Mouse (Mus musculus): Measurements from ENCODE around the gene Lyl1. TPM values are rescaled to one million over a fixed set of nuclear protein-coding genes. Genes with fewer than 3 reads are reported as not detected.

Lyl1 gene
- total RNA-seq, 2 experiments from 2014 or later, result 3.4 to 4.2 TPM

DNA sequence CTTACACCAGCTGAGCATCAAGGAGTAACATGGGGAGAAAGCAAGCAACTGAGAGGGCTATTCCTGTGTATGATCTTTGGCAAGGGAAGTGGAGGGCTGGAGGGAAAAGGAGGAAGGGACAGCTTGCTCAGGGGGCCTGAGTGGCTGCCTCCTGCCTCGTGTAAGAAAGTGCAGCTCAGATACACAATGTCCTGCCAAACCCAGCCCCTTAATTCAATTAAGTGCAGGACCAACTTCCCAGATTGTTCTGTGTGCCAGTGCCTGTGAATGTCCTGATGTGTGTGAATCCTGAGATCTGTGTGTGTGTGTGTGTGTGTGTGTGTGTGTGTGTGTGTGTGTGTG lies 38.1 kb downstream of the Lyl1 start:
- no peak for DNase-seq (ENCODE audit: low spot score in 2 of 2)

DNA sequence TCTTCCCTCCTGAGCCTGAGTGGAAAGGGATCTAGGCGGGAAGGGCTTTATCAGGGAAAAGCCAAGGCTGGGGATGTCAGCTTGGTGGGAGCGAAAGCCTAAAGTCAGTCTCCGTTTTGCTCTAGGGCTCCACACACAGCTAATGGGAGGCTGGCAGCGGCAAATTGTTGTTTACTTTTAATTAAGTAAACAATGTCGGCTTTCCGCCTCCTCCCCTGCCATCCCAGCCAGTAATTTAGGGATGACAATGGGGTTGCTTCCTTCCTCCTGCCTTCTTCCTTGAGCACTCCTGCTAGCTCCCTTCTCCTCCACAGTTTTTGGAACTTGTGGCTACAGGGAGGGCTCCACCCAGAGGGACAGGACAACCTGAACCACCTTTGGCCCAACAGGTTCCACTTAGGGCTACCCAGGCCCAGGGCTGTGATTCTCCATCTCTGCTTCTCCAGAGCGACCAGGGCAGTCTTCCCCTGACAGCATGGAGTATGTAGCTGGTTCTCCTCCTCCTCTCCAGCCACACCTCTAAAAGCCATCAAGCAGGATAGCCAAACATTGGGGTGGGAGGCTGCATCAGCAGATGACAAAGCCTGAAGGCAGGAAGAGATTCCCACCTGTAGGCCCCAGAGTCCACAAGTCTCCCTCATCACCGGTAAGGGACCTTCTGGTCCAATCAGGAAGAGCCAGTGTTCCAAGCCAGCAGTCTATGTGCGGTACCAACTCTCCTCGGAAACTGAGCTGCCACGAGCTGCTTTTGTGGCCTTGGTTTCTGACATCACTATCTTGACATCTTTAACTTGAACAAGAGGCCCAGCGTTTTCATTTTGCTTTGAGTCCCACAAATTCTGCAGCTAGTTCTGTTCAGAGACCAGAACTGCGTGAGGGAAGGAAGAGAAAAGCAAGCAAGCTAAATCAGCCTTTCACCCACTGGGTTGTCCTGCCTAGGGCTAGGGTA lies 39.9 kb downstream of the Lyl1 start:
- DNase-seq (ENCODE audit: low spot score in 2 of 2), result no peak

DNA sequence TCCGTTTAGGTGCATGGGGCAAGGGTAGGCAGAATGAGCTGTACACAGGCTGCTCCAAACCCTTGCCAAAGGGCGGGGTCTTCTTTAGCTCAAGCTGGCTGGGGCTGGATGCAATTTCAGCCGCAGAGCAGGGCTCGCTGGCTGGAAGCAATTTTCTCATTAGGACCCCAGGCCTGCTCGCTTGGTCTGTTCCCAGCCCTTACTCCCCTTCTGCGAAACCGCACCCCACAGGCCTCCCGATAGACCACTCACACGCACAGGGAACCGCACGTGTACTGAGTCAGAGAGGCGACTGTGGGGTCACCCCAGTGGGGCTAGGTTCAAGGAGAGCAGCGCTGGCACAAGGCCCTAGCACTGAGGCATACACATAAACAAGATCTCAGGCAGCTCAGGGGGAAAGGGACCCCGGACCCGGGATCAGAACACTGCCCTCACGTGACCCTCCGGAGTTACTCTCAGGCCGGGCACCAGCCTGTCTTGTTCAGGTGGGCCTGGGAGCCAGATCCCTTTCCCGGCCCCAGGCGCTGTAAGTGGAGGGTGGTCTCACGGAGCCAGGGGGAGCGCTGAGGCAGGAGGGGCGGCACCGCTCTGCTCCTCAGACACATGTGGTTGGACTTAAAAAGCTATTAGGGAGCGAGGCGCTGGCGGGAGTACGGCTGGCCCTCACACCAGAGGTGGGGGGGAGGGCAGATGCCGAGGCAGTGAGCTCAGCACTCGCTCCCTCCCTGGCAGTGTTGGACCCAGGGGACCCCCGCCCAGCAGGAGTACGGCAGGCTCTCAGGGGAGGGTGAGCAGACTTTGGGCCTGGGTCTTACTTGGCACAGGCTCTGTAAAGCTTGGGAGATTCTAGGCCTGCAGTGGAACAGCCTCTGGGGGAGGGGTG lies 41.2 kb downstream of the Lyl1 start:
- no peak for DNase-seq (ENCODE audit: low spot score in 2 of 2)

DNA sequence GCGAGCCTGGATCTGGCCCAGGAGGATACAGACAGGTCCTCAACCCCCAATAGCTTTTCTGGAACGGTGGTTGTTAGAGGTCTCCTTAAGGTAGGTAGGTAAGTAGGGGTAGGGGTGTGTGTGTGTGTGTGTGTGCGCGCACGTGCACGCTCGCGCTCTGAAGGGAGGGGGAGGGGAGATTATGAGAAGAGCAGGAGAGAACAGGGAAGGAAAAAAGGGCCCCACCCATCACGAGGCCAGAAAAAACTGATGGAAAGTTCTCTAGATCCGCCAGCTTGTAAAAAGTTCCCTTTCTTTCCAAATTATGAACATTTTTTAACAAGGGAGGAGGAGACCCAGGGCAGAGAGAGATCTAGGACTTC lies 41.8 kb downstream of the Lyl1 start:
- DNase-seq (ENCODE audit: low spot score in 2 of 2), result no peak

DNA sequence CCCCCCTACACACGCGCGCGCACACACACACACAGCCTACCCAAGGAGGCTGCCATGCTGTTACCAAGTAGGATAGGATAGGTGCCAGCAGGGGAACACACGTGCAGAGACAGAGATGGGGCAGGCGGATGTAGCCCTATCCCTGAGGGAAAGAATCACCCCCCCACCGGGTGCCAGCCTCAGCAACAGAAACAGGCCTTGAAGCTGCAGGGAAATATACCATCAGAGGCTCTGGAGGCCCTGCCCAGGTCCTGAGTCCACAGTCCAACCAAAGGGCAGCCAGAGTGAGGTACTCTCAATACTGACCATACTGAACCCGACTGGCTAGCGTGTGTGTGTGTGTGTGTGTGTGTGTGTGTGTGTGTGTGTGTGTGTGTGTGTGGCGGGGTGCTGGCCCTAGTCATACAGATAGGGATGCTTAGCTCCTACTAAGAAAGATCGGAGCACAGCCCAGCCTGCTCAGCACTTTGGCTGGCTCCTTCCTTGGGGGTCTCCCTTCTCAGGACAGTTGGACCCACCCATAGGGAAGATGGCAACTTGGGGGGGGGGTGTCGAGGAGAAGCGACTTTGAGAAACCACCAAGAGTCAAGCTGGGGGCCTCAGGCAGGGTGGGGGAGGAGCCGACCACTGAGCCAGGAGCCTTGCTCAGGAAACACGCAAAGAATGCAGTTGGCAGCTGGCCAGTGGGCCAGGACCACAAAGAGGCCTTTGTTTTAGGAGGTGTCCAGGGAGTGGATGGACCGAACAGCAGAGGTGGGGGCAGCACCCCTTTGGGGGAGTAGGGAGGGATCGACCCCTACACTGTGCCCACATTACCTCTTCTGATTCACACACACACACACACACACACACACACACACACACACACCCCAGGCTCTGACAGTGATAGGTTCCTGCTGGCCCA lies 42.5 kb downstream of the Lyl1 start:
- DNase-seq (ENCODE audit: low spot score in 2 of 2), result peak in 1 of 2 experiments; percentile 66

DNA sequence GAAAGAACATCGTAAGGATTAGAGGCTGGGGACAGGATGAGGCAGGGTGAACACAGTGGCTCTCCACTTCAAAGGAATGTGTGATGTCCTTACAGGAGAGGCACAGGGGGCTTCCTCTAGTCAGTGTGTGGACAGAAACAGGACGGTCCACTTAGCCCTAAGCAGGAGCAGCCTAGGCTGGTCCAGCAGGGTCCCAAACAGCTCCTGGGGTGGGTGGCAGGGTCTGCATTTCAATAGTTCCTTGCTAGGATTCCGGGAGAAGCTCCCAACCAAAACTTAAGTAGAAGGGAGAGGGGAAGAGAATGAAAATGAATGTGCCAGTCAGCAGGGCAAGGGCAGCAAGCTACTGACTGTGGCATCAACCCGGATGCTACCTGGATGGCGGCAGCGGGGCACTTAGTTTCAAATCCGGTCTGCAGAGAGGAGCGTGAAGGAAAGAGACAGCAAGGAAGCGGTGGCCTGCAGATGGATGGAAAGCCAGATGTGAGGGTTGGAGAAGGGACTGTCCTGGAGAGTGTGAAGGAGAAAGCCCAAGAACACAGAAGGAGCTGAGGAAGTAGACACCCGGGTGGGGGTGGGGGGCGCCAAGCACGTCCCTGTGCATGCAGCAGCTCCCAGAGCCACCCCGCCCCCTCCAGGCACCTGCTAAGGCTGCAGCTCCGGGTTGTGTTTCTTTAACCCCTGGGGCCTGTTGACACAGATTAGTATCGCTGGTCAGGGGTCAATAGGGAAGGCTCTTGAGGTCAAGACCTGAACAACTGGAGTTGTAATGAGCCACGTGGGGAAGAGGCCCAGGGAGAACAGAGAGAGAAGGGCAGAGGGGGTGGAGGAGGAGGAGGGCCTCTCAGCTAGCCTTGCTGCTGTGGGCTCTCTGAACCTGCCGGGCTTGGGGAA lies 44.0 kb downstream of the Lyl1 start:
- no peak for DNase-seq (ENCODE audit: low spot score in 2 of 2)

DNA sequence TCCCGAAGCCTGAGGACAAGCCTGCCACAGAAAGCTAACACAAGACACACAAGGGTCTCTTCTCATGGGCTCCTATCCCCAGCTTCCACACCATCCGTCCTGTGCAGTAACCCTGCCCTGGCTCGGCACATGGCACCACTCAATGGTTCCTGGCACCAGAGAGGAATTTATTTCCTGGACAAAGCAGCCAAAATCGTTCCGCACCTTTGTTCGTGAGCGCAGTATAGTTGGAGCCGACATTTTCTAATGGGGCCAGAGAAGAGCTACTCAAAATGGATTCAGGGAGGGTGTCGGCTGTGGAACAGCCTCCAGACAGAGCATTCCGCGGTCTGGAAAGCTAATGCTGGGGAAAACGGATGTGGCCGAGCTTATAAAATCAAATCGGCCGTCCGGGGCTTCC lies 48.3 kb downstream of the Lyl1 start:
- DNase-seq (ENCODE audit: low spot score in 2 of 2), result no peak

DNA sequence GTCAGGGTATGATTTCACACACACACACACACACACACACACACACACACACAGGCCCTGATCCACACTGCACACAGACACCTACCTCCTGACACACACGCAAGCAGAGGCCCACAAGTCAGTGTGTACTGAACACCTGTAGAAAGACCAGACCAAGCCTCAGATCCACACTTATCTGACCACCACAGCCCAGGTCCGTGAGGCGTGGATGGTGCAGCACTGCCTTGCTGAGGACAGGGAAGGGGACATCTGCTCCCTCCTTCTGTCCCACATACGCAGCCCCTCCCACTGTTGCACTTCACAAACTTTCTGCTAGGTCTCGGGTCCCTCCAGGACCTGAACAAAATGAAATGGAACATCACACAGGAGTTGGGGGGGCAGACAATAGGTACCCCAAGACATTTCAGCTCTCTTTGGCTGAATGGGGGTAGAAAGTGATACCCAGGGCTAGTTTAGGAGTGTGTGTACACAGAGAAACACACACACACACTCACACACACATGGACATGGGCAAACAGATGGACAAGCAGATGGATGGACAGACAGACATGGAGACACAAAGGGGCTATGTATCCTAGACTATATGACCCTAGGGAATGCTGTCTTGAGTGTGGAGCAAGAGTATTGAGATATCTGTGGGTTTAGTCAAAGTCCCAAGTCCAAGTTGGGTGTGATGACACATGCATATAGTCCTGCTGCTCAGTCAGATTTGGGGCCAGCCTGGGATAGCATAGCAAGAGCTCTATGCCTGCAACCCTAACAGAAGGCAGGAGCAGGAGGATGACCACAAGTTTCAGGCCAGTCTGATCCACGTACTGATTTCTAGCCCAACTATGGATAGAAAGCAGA lies 51.7 kb downstream of the Lyl1 start:
- no peak for DNase-seq (ENCODE audit: low spot score in 2 of 2)

Other genes starting within 250 kb of the Lyl1 start
- 10 to 100 TPM in 1 of 2 experiments, 1 to 10 TPM in 1; 9.5 to 12.5 TPM for gene Ier2, start 38.6 kb upstream of the Lyl1 start, total RNA-seq (2021)
- gene Trmt1, start 15.2 kb upstream of the Lyl1 start, total RNA-seq (2021), result 10 to 100 TPM; 82.9 to 97.3 TPM
- gene Nacc1, start 13.6 kb upstream of the Lyl1 start, total RNA-seq (2021), result 10 to 100 TPM; 84.0 to 85.6 TPM
- not detected for gene G430095P16Rik, start 21.6 kb downstream of the Lyl1 start, total RNA-seq (2021)
- gene Nfix, start 98.9 kb downstream of the Lyl1 start, total RNA-seq (2021), result 100 to 1,000 TPM; 519 to 562 TPM
- 1 to 10 TPM; 7.4 to 8.6 TPM for gene Dand5, start 121.4 kb downstream of the Lyl1 start, total RNA-seq (2021)
- 10 to 100 TPM; 19.4 to 20.4 TPM for gene Gadd45gip1, start 130.1 kb downstream of the Lyl1 start, total RNA-seq (2021)
- gene Rad23a, start 139.2 kb downstream of the Lyl1 start, total RNA-seq (2021), result 10 to 100 TPM; 59.4 to 64.8 TPM
- 100 to 1,000 TPM; 453 to 590 TPM for gene Calr, start 145.5 kb downstream of the Lyl1 start, total RNA-seq (2021)
- gene Farsa, start 155.5 kb downstream of the Lyl1 start, total RNA-seq (2021), result 10 to 100 TPM; 55.3 to 58.4 TPM
- 10 to 100 TPM; 21.4 to 24.5 TPM for gene Syce2, start 170.7 kb downstream of the Lyl1 start, total RNA-seq (2021)
- gene Gcdh, start 192.5 kb downstream of the Lyl1 start, total RNA-seq (2021), result 10 to 100 TPM; 35.0 to 35.6 TPM
- not detected for gene Klf1, start 200.5 kb downstream of the Lyl1 start, total RNA-seq (2021)
- 1 to 10 TPM; 4.0 TPM for gene Dnase2a, start 207.1 kb downstream of the Lyl1 start, total RNA-seq (2021)
- 100 to 1,000 TPM; 127 to 140 TPM for gene Mast1, start 235.9 kb downstream of the Lyl1 start, total RNA-seq (2021)
- 1 to 10 TPM; 1.5 to 1.8 TPM for gene Rtbdn, start 245.5 kb downstream of the Lyl1 start, total RNA-seq (2021)

Measured in layer of hippocampus, postnatal 14 days (tissue).